Mouse (Mus musculus) midbrain, postnatal 0 days (tissue): ENCODE results near the gene Dennd1a. TPM values are rescaled to one million over a fixed set of nuclear protein-coding genes. Genes with fewer than 3 reads are reported as not detected.

Experiments
- ATAC-seq: fragments of 200-750 bp; cut with Nextera tagmentation; 2 replicates; pipeline ENCODE4 v1.8.0; 2017; ENCODE audit warnings: moderate number of reproducible peaks, mild to moderate bottlenecking, moderate TSS enrichment, moderate library complexity; ENCODE audit not compliant: low FRiP score
- DNase-seq: peaks from one replicate; pipeline ENCODE4 v3.0.0-alpha.2; 2015; ENCODE audit warnings: low spot score
- H3K27ac ChIP-seq: fragments of 300-500 bp; sonication (generic); 2 replicates; pipeline ENCODE4 v1.5.1; 2014; ENCODE audit warnings: low read depth, mild to moderate bottlenecking, low read length, mixed read lengths
- H3K27me3 ChIP-seq: fragments of 300-500 bp; sonication (generic); 2 replicates; pipeline ENCODE4 v1.6.1; 2014; ENCODE audit warnings: low read length, control low read depth, mixed read lengths; ENCODE audit not compliant: insufficient read depth
- H3K36me3 ChIP-seq: fragments of 300-500 bp; sonication (generic); 2 replicates; pipeline ENCODE4 v1.6.1; 2014; ENCODE audit warnings: low read length, control low read depth, mixed read lengths; ENCODE audit not compliant: insufficient read depth
- H3K4me1 ChIP-seq: fragments of 300-500 bp; sonication (generic); 2 replicates; pipeline ENCODE4 v1.6.1; 2014; ENCODE audit warnings: mild to moderate bottlenecking, control low read depth, antibody characterized with exemption, low read length, mixed read lengths; ENCODE audit not compliant: insufficient read depth
- H3K4me2 ChIP-seq: fragments of 300-500 bp; sonication (generic); 2 replicates; pipeline ENCODE4 v1.6.1; 2014; ENCODE audit warnings: low read depth, mild to moderate bottlenecking, low read length, mixed read lengths; ENCODE audit not compliant: poor library complexity, severe bottlenecking
- H3K4me3 ChIP-seq: fragments of 300-500 bp; sonication (generic); 2 replicates; pipeline ENCODE4 v1.5.1; 2014; ENCODE audit warnings: low read depth, mild to moderate bottlenecking, low read length, moderate library complexity
- H3K9ac ChIP-seq: fragments of 300-500 bp; sonication (generic); replicated peaks from 2 replicates; pipeline ENCODE4 v1.6.1; 2014; ENCODE audit warnings: mild to moderate bottlenecking, low read length, moderate library complexity, mixed read lengths; ENCODE audit not compliant: poor library complexity, severe bottlenecking
- H3K9me3 ChIP-seq: fragments of 300-500 bp; sonication (generic); 2 replicates; pipeline ENCODE4 v1.6.1; 2016; ENCODE audit warnings: low read length, control low read depth
- CTCF ChIP-seq: IDR thresholded peaks from 2 replicates; pipeline ENCODE4 v1.5.1; 2016; ENCODE audit warnings: antibody characterized with exemption, mild to moderate bottlenecking
- WGBS: fragments of 180-500 bp; shearing (Covaris S2); extraction: QIAGEN DNeasy Blood & Tissue Kit; methylation state at CpG from one replicate; pipeline ENCODE4 v1.1.7; 2014; 5-methylcytosine and 5-hydroxymethylcytosine counted together
- polyA plus RNA-seq: library from polyadenylated mRNA; unstranded; fragments of >200 nt; fragmentation: Nextera tagmentation; extraction: Ambion mirVana; gene quantifications from 2 replicates; pipeline ENCODE4 v1.2.1, GENCODE M21; 2015
- total RNA-seq: library from RNA; depleted of rRNA; stranded (reverse); fragments of >200 nt; gene quantifications from 2 replicates; pipeline ENCODE4 v1.2.3, GENCODE M21; 2014

The Dennd1a gene
- total and polyA plus RNA-seq, 2 experiments from 2014 or later, result 15.9 to 51.1 TPM

DNA sequence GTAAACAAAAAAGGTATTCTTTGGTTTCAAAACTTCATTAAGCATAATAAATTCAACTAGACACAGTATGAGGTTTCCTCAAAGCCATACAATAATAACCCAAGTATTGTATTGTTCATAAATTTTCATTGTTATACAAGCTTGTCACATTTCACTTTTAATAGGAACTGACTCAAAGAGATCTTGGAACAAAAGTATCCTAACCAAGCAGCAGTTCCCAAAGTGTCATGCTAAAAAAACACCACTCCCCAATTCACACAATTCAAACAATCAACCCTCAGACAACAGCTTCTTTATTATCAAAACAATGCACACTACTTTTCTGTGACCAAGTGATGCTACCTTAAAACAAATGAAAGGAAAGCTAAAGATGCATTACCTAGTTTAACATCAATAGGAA is 111.9 kb downstream of the Dennd1a start:
- Histone ChIP-seq H3K4me2 (no peak overlapping the region), H3K4me1 (no peaks in the 10 kb centered on the region), H3K27ac (no peak overlapping the region), H3K27me3 (no peaks in the 10 kb centered on the region), H3K9ac (no peak overlapping the region), H3K36me3 (no peaks in the 10 kb centered on the region), H3K9me3 (no peaks in the 10 kb centered on the region), H3K4me3 (no peak overlapping the region)
- no peak for ATAC-seq
- no peak for TF ChIP-seq CTCF
- DNase-seq, result no peak

DNA sequence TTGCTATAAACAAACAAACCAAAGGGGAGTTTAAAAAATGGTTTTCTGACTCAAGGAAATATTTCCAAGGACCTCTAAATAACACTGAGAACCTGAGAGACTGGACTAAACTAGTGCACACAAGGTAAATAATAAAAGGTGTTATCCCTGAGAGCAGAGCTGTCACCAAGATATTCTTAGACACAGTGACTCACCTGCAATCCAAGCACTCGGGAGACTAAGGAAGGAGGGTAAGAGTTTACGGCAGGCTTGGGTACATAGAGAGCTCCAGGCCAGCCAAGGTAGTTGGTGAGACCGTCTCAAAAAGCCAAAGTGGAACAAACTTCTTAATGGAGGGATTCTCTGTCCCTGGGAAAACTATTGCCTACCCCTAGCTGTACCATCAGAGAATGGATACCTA is 118.6 kb downstream of the Dennd1a start:
- ATAC-seq (no peak), DNase-seq (no peak)
- Histone ChIP-seq H3K9me3 (no peaks in the 10 kb centered on the region), H3K27me3 (no peaks in the 10 kb centered on the region), H3K4me3 (no peak overlapping the region), H3K4me1 (no peaks in the 10 kb centered on the region), H3K4me2 (no peak overlapping the region), H3K36me3 (no peaks in the 10 kb centered on the region), H3K27ac (no peak overlapping the region), H3K9ac (no peak overlapping the region)
- no peak for TF ChIP-seq CTCF
- WGBS, result 90% methylated on average over 3 of the region's 3 CpGs

DNA sequence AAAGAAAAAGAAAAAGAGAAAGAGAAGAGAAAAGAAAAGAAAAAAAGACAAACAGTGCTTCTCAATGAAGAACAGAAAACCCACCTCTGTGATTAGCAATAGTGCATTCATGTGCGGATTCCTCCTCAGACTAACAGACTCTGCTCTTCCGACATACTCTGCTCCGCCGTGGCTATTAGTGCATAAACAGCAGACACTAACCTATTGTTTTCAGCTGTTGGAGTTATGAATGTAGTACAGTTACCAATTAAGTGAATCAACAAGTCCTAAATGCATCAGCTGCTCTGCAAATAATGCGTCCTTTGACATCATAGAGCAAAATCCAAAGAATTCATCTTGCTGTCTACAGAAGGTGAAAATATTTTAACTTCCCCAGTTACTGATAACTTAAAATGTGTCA is 121.2 kb downstream of the Dennd1a start:
- H3K27me3 ChIP-seq, result no peaks in the 10 kb centered on the region
- no peak for DNase-seq
- no peaks in the 10 kb centered on the region for H3K9me3 ChIP-seq

DNA sequence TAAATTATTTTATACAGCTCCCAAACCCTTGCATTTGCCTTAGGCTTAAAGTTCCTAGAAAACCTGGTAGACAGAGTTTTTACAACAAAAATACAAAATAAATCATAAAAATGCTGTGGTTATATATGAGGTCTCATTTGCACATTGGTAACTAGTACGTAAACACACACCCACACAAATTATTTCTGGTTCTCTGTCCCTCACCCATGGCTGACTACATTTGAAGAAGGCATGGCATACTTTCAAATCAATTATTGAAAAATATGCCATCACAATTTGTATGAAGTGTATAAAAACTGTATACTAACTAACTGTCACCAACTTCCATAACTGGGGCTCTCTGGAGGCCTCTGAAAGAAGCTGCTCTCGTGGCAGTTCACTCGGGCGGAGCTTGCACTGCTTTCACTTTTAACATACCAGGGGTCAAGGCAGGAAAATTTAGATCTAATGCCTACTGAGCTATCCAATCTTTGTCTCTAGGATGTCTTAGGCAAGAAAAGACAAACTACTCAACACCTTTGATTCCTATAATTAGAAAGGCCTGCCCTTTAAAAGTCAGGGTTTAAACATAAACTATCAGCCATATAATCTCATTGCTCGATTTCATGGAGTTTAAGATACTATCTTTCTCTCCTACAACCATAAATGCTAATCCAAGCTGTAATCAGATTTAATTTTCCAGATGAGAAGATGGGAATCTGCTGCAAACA is 122.7 kb downstream of the Dennd1a start:
- 60% methylated on average over 5 of the region's 5 CpGs for WGBS
- no peak for DNase-seq
- no peak for TF ChIP-seq CTCF
- H3K4me3 ChIP-seq, result no peak overlapping the region
- no peak overlapping the region for H3K4me2 ChIP-seq
- H3K9ac ChIP-seq, result no peak overlapping the region
- H3K9me3 ChIP-seq, result no peaks in the 10 kb centered on the region
- no peak for ATAC-seq
- H3K4me1 ChIP-seq, result no peaks in the 10 kb centered on the region
- H3K36me3 ChIP-seq, result no peaks in the 10 kb centered on the region
- no peak overlapping the region for H3K27ac ChIP-seq
- no peaks in the 10 kb centered on the region for H3K27me3 ChIP-seq

More for the DNA sequence above, 121.2 kb downstream of the Dennd1a start:
- 56% methylated on average over 5 of the region's 5 CpGs for WGBS
- Histone ChIP-seq H3K36me3 (no peaks in the 10 kb centered on the region), H3K4me2 (no peak overlapping the region), H3K27ac (no peak overlapping the region), H3K4me3 (no peak overlapping the region), H3K9ac (no peak overlapping the region), H3K4me1 (no peaks in the 10 kb centered on the region)
- no peak for TF ChIP-seq CTCF
- no peak for ATAC-seq

DNA sequence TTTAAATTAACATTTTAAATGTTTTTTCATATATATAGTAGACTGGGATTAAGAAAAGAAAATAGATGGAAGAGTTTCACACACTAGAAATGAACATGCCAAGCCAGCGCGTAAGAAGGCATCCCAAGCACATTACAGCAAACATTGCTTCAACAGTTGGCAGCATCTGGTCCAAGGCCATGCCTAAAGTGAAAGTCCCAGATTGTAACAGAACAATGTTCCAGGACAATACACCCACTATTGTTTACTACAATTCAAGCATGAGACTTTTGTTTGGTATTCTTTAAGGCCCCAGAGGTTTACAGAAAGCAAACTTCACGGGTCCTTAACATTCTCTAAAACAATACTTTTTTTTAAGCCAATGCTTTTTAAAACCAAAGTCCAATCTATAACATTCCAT is 124.7 kb downstream of the Dennd1a start:
- DNase-seq (no peak), ATAC-seq (no peak)
- Histone ChIP-seq H3K9ac (no peak overlapping the region), H3K4me2 (no peak overlapping the region), H3K4me3 (no peak overlapping the region), H3K27ac (no peak overlapping the region), H3K4me1 (no peaks in the 10 kb centered on the region), H3K36me3 (no peaks in the 10 kb centered on the region), H3K9me3 (no peaks in the 10 kb centered on the region), H3K27me3 (no peaks in the 10 kb centered on the region)
- 72% methylated on average over 3 of the region's 3 CpGs for WGBS
- TF ChIP-seq CTCF, result no peak

DNA sequence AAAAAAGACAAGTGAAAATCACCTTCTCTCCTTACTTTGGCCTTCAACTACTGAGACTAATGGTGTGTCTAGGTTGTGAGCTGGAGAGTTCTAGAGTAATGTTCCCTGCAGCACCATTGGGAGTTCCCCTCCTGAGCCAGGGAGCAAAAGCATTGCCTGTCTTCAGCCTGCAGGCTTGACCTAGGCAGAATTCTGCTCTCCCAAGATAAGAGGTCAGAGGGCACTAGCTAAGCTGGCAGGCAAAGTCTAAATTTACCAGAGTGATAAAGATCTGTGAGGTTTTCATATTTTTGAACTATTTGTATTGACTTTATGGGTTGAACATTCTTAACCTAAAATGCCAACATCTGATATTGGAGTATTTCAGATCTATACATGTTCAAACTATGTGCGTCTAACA is 125.7 kb downstream of the Dennd1a start:
- 92% methylated on average over 1 of the region's 1 CpGs for WGBS
- ATAC-seq, result no peak
- no peaks in the 10 kb centered on the region for H3K27me3 ChIP-seq
- no peak overlapping the region for H3K4me2 ChIP-seq
- TF ChIP-seq CTCF, result no peak
- no peaks in the 10 kb centered on the region for H3K9me3 ChIP-seq
- no peak for DNase-seq
- H3K9ac ChIP-seq, result no peak overlapping the region
- no peaks in the 10 kb centered on the region for H3K36me3 ChIP-seq
- H3K4me3 ChIP-seq, result no peak overlapping the region
- no peaks in the 10 kb centered on the region for H3K4me1 ChIP-seq
- no peak overlapping the region for H3K27ac ChIP-seq
